In genomic region chr4:55697108-55697507, GRCm38 (mm10) we compare ENCODE assay signal across 19 mouse cellular contexts.
DNase-seq lines count a peak whose midpoint lies in the region; ATAC-seq lines count a peak whose summit lies in the region.
"Had no signal": no experiment of that assay in that cellular context is flagged by ENCODE, and none has a peak within 500 bp of the region (broad histone marks: within the 10 kb centered on the region; RNA-seq: fewer than 3 reads in every experiment).

No protein-coding gene starts in this region.

- no peaks in the 10 kb centered on the region for H3K9me3 ChIP-seq in embryonic facial prominence, embryonic 14.5 days (ENCODE audit: control insufficient read depth, low read length)
- H3K9me3 ChIP-seq in embryonic facial prominence, embryonic 10.5 days, result no peaks in the 10 kb centered on the region
- H3K9me3 ChIP-seq in midbrain, embryonic 15.5 days, result no peaks in the 10 kb centered on the region
- H3K9me3 ChIP-seq in midbrain, embryonic 10.5 days (replicated peaks), result no peaks in the 10 kb centered on the region
- H3K9me3 ChIP-seq: heart, embryonic 10.5 days; limb, embryonic 15.5 days; neural tube, embryonic 12.5 days had no signal

- no peak overlapping the region for H3K9ac ChIP-seq in embryonic facial prominence, embryonic 14.5 days (ENCODE audit: low read depth, low read length)
- H3K9ac ChIP-seq in midbrain, embryonic 15.5 days, result no peak overlapping the region
- H3K9ac ChIP-seq: forebrain, postnatal 0 days; limb, embryonic 15.5 days; liver, embryonic 14.5 days; lung, embryonic 14.5 days; neural tube, embryonic 12.5 days had no signal

- H3K36me3 ChIP-seq in embryonic facial prominence, embryonic 14.5 days (ENCODE audit: control insufficient read depth, insufficient read depth, low read length), result no peaks in the 10 kb centered on the region
- no peaks in the 10 kb centered on the region for H3K36me3 ChIP-seq in embryonic facial prominence, embryonic 10.5 days (replicated peaks)
- H3K36me3 ChIP-seq in midbrain, embryonic 15.5 days (replicated peaks), result no peaks in the 10 kb centered on the region
- H3K36me3 ChIP-seq in midbrain, embryonic 10.5 days, result no peaks in the 10 kb centered on the region
- H3K36me3 ChIP-seq: heart, embryonic 10.5 days; limb, embryonic 15.5 days; neural tube, embryonic 12.5 days had no signal

- H3K4me3 ChIP-seq in embryonic facial prominence, embryonic 14.5 days (ENCODE audit: low read depth, low read length), result no peak overlapping the region
- no peak overlapping the region for H3K4me3 ChIP-seq in embryonic facial prominence, embryonic 10.5 days
- H3K4me3 ChIP-seq in midbrain, embryonic 15.5 days, result no peak overlapping the region
- no peak overlapping the region for H3K4me3 ChIP-seq in midbrain, embryonic 10.5 days
- H3K4me3 ChIP-seq: heart, embryonic 10.5 days; limb, embryonic 15.5 days; megakaryocyte, embryonic 14.5 days; neural tube, embryonic 12.5 days had no signal

- H3K4me2 ChIP-seq in embryonic facial prominence, embryonic 14.5 days (ENCODE audit: low read depth, low read length), result no peak overlapping the region
- 0 out of 2 replicates have a peak overlapping the region, but pooled peaks have one; percentile 7 for H3K4me2 ChIP-seq in midbrain, embryonic 15.5 days
- H3K4me2 ChIP-seq: limb, embryonic 15.5 days; lung, embryonic 14.5 days; neural tube, embryonic 12.5 days had no signal

- DNase-seq in embryonic facial prominence, embryonic 14.5 days (ENCODE audit: low spot score), result peak; percentile 59
- DNase-seq in embryonic facial prominence, embryonic 10.5 days (ENCODE audit: low spot score), result no peak
- peak; percentile 6 for DNase-seq in layer of hippocampus, adult 11-12 months (ENCODE audit: low spot score)
- no peak for DNase-seq in layer of hippocampus, postnatal 25 days (ENCODE audit: extremely low spot score in 1 of 2, low spot score in 1 of 2)
- DNase-seq in midbrain, embryonic 10.5 days (ENCODE audit: low spot score), result no peak
- peak; percentile 47 for DNase-seq in skeletal muscle tissue, adult 2 months (ENCODE audit: low read depth, low spot score)
- DNase-seq: cerebellum, adult 11-12 months; forebrain, postnatal 0 days; kidney, adult 11 months; spleen, adult 18-20 months; thymus, postnatal 14 days had no signal

- WGBS in embryonic facial prominence, embryonic 14.5 days, result 41% methylated on average over 12 of the region's 12 CpGs
- WGBS in embryonic facial prominence, embryonic 10.5 days, result 69% methylated on average over 12 of the region's 12 CpGs
- WGBS in midbrain, embryonic 15.5 days, result 28% methylated on average over 12 of the region's 12 CpGs
- WGBS in midbrain, embryonic 10.5 days, result 63% methylated on average over 12 of the region's 12 CpGs

- no peak overlapping the region for H3K27ac ChIP-seq in embryonic facial prominence, embryonic 14.5 days (replicated peaks; ENCODE audit: low read depth, low read length)
- no peak overlapping the region for H3K27ac ChIP-seq in embryonic facial prominence, embryonic 10.5 days (replicated peaks)
- no peak overlapping the region for H3K27ac ChIP-seq in midbrain, embryonic 15.5 days
- no peak overlapping the region for H3K27ac ChIP-seq in midbrain, embryonic 10.5 days (replicated peaks)
- H3K27ac ChIP-seq: heart, embryonic 10.5 days; limb, embryonic 15.5 days; liver, embryonic 14.5 days; neural tube, embryonic 12.5 days had no signal

- no peak for ATAC-seq in embryonic facial prominence, embryonic 14.5 days (ENCODE audit: low read depth)
- no peak for ATAC-seq in midbrain, embryonic 15.5 days (replicated peaks)
- ATAC-seq in megakaryocyte-erythroid progenitor cell, adult 5-6 weeks (replicated peaks; ENCODE audit: low FRiP score, low TSS enrichment, poor library complexity, severe bottlenecking), result no peak
- ATAC-seq: forebrain, postnatal 0 days had no signal

- H3K4me1 ChIP-seq in embryonic facial prominence, embryonic 14.5 days (ENCODE audit: control insufficient read depth, insufficient read depth, low read length), result peaks cover 8% of the 10 kb centered on the region; the same call in 1 of the 2 replicates
- peaks cover 10% of the 10 kb centered on the region; the same call in 1 of the 2 replicates for H3K4me1 ChIP-seq in embryonic facial prominence, embryonic 10.5 days
- H3K4me1 ChIP-seq in midbrain, embryonic 15.5 days, result peaks cover 11% of the 10 kb centered on the region; the same call in 1 of the 2 replicates
- H3K4me1 ChIP-seq in midbrain, embryonic 10.5 days, result peaks cover 13% of the 10 kb centered on the region
- H3K4me1 ChIP-seq: heart, embryonic 10.5 days; megakaryocyte, embryonic 14.5 days; neural tube, embryonic 12.5 days had no signal

- no peaks in the 10 kb centered on the region for H3K27me3 ChIP-seq in embryonic facial prominence, embryonic 14.5 days (replicated peaks; ENCODE audit: control insufficient read depth, insufficient read depth, low read length)
- no peaks in the 10 kb centered on the region for H3K27me3 ChIP-seq in embryonic facial prominence, embryonic 10.5 days (replicated peaks; ENCODE audit: low read depth, poor library complexity, severe bottlenecking)
- H3K27me3 ChIP-seq in midbrain, embryonic 15.5 days (replicated peaks), result no peaks in the 10 kb centered on the region
- H3K27me3 ChIP-seq in midbrain, embryonic 10.5 days (ENCODE audit: low read depth, poor library complexity, severe bottlenecking), result no peaks in the 10 kb centered on the region
- H3K27me3 ChIP-seq: limb, embryonic 15.5 days; megakaryocyte, embryonic 14.5 days; neural tube, embryonic 12.5 days had no signal

Comparison
In these comparisons a context has a peak if more than half of its experiments do, and no peak if none do; other contexts are left out.
1. DNase-seq: peak in embryonic facial prominence, embryonic 14.5 days (single experiment), layer of hippocampus, adult 11-12 months (single experiment) and skeletal muscle tissue, adult 2 months (single experiment); none in embryonic facial prominence, embryonic 10.5 days (single experiment), layer of hippocampus, postnatal 25 days (0 of 2) and midbrain, embryonic 10.5 days (single experiment).